Mouse (Mus musculus) lung, embryonic 14.5 days (tissue): ENCODE measurements at regions not wholly inside any gene's neighbourhood (a gene's known extent, or its start where the extent isn't known, plus 50 kb on each side); places are given as distances from the start of the nearest gene placed in this dataset.
A peak's percentile ranks its signal among the peaks of the same experiment; 100 is the strongest.

Source experiments
- ATAC-seq: fragments of 200-750 bp; cut with Nextera tagmentation; 2 replicates; pipeline ENCODE4 v1.8.0; 2017; ENCODE audit warnings: mild to moderate bottlenecking, moderate TSS enrichment, moderate library complexity; ENCODE audit not compliant: insufficient read depth
- DNase-seq: peaks from one replicate; pipeline ENCODE4 v3.0.0-alpha.2; 2015
- H3K27ac ChIP-seq: fragments of 300-500 bp; sonication (generic); 2 replicates; pipeline ENCODE4 v1.5.1; 2014; ENCODE audit warnings: low read depth, mild to moderate bottlenecking, moderate library complexity
- H3K27me3 ChIP-seq: fragments of 300-500 bp; sonication (generic); 2 replicates; pipeline ENCODE4 v1.6.1; 2014; ENCODE audit warnings: low read length, control low read depth; ENCODE audit not compliant: insufficient read depth
- H3K36me3 ChIP-seq: fragments of 300-500 bp; sonication (generic); 2 replicates; pipeline ENCODE4 v1.6.1; 2014; ENCODE audit warnings: control low read depth; ENCODE audit not compliant: insufficient read depth
- H3K4me1 ChIP-seq: fragments of 300-500 bp; sonication (generic); 2 replicates; pipeline ENCODE4 v1.6.1; 2014; ENCODE audit warnings: antibody characterized with exemption, control low read depth; ENCODE audit not compliant: insufficient read depth
- H3K4me2 ChIP-seq: fragments of 300-500 bp; sonication (generic); 2 replicates; pipeline ENCODE4 v1.6.1; 2014; ENCODE audit warnings: mild to moderate bottlenecking
- H3K4me3 ChIP-seq: fragments of 300-500 bp; sonication (generic); 2 replicates; pipeline ENCODE4 v1.5.1; 2014; ENCODE audit warnings: low read depth, low read length
- H3K9ac ChIP-seq: fragments of 300-500 bp; sonication (generic); 2 replicates; pipeline ENCODE4 v1.6.1; 2014
- H3K9me3 ChIP-seq: fragments of 300-500 bp; sonication (generic); 2 replicates; pipeline ENCODE4 v1.6.1; 2016; ENCODE audit warnings: low read depth, low read length, control low read depth
- CTCF ChIP-seq: IDR thresholded peaks from 2 replicates; pipeline ENCODE4 v1.5.1; 2016; ENCODE audit warnings: antibody characterized with exemption, low read depth
- WGBS: fragments of 180-500 bp; shearing (Covaris S2); extraction: QIAGEN DNeasy Blood & Tissue Kit; methylation state at CpG from one replicate; pipeline ENCODE4 v1.1.7; 2014; 5-methylcytosine and 5-hydroxymethylcytosine counted together

- Histone ChIP-seq H3K9ac (no peak overlapping the region), H3K27ac (no peak overlapping the region), H3K36me3 (no peaks in the 10 kb centered on the region), H3K9me3 (no peaks in the 10 kb centered on the region), H3K4me3 (no peak overlapping the region), H3K4me2 (no peak overlapping the region), H3K27me3 (no peaks in the 10 kb centered on the region), H3K4me1 (peaks cover 3% of the 10 kb centered on the region; the same call in 1 of the 2 replicates)
- DNase-seq: no peak
- ATAC-seq: no peak
- 45% methylated on average over 4 of the region's 4 CpGs for WGBS
- TF ChIP-seq CTCF: no peak
Measured at GRCm38 (mm10) chr7:83088125-83088524, 221.0 kb downstream of the Mex3b start.

- 24% methylated on average over 8 of the region's 8 CpGs for WGBS
- Histone ChIP-seq H3K9ac (no peak overlapping the region), H3K27ac (no peak overlapping the region), H3K4me2 (peak overlapping the region; percentile 31; the same call in 1 of the 2 replicates), H3K27me3 (no peaks in the 10 kb centered on the region), H3K9me3 (no peaks in the 10 kb centered on the region), H3K4me1 (peaks cover 3% of the 10 kb centered on the region), H3K36me3 (no peaks in the 10 kb centered on the region), H3K4me3 (no peak overlapping the region)
- peak; percentile 59 for DNase-seq
- peak; percentile 68; the same call in 1 of the 2 replicates for ATAC-seq
- no peak for TF ChIP-seq CTCF
Measured at GRCm38 (mm10) chr7:83089330-83089982, 222.3 kb downstream of the Mex3b start.

- no peak overlapping the region for H3K4me3 ChIP-seq
- peaks cover 9% of the 10 kb centered on the region for H3K4me1 ChIP-seq
- ATAC-seq: peak; percentile 29; the same call in 1 of the 2 replicates
- no peak overlapping the region for H3K9ac ChIP-seq
- H3K4me2 ChIP-seq: no peak overlapping the region
- no peak overlapping the region for H3K27ac ChIP-seq
- DNase-seq: peak; percentile 51
- WGBS: 36% methylated on average over 8 of the region's 8 CpGs
- no peaks in the 10 kb centered on the region for H3K36me3 ChIP-seq
- no peaks in the 10 kb centered on the region for H3K9me3 ChIP-seq
- no peaks in the 10 kb centered on the region for H3K27me3 ChIP-seq
- no peak for TF ChIP-seq CTCF
Measured at GRCm38 (mm10) chr7:83093923-83094355, 226.8 kb downstream of the Mex3b start.

- 40% methylated on average over 3 of the region's 3 CpGs for WGBS
- Histone ChIP-seq H3K27ac (no peak overlapping the region), H3K4me3 (no peak overlapping the region), H3K27me3 (no peaks in the 10 kb centered on the region), H3K4me1 (peaks cover 6% of the 10 kb centered on the region; the same call in 1 of the 2 replicates), H3K36me3 (no peaks in the 10 kb centered on the region), H3K9ac (no peak overlapping the region), H3K9me3 (no peaks in the 10 kb centered on the region), H3K4me2 (no peak overlapping the region)
- no peak for TF ChIP-seq CTCF
- ATAC-seq: peak; percentile 49; the same call in 1 of the 2 replicates
- peak; percentile 10 for DNase-seq
Measured at GRCm38 (mm10) chr7:83094899-83095298, 227.8 kb downstream of the Mex3b start.

GRCm38 (mm10) chr7:83095593-83095992 is 228.5 kb downstream of the Mex3b start:
- H3K27ac ChIP-seq: no peak overlapping the region
- DNase-seq: no peak
- no peak for ATAC-seq
- no peaks in the 10 kb centered on the region for H3K36me3 ChIP-seq
- H3K9me3 ChIP-seq: no peaks in the 10 kb centered on the region
- WGBS: 80% methylated on average over 3 of the region's 3 CpGs
- TF ChIP-seq CTCF: no peak
- peaks cover 6% of the 10 kb centered on the region; the same call in 1 of the 2 replicates for H3K4me1 ChIP-seq
- H3K27me3 ChIP-seq: no peaks in the 10 kb centered on the region
- H3K9ac ChIP-seq: no peak overlapping the region
- no peak overlapping the region for H3K4me2 ChIP-seq
- H3K4me3 ChIP-seq: no peak overlapping the region

GRCm38 (mm10) chr7:83104426-83104825 is 237.3 kb downstream of the Mex3b start:
- no peak for ATAC-seq
- no peak for TF ChIP-seq CTCF
- H3K27me3 ChIP-seq: no peaks in the 10 kb centered on the region
- H3K27ac ChIP-seq: no peak overlapping the region
- no peak overlapping the region for H3K9ac ChIP-seq
- H3K36me3 ChIP-seq: no peaks in the 10 kb centered on the region
- H3K9me3 ChIP-seq: no peaks in the 10 kb centered on the region
- no peak overlapping the region for H3K4me2 ChIP-seq
- no peaks in the 10 kb centered on the region for H3K4me1 ChIP-seq
- 74% methylated on average over 1 of the region's 1 CpGs for WGBS
- no peak for DNase-seq
- no peak overlapping the region for H3K4me3 ChIP-seq

GRCm38 (mm10) chr7:83105672-83106071 is 238.5 kb downstream of the Mex3b start:
- H3K27me3 ChIP-seq: no peaks in the 10 kb centered on the region
- no peak for TF ChIP-seq CTCF
- no peak overlapping the region for H3K4me2 ChIP-seq
- H3K4me1 ChIP-seq: no peaks in the 10 kb centered on the region
- ATAC-seq: no peak
- H3K36me3 ChIP-seq: no peaks in the 10 kb centered on the region
- no peak overlapping the region for H3K9ac ChIP-seq
- H3K27ac ChIP-seq: no peak overlapping the region
- no peak overlapping the region for H3K4me3 ChIP-seq
- DNase-seq: no peak
- no peaks in the 10 kb centered on the region for H3K9me3 ChIP-seq
